Mouse (Mus musculus) left cerebral cortex, postnatal 14 days (tissue): ENCODE measurements around the gene Spc24. TPM values are rescaled to one million over a fixed set of nuclear protein-coding genes. Genes with fewer than 3 reads are reported as not detected.
A peak's percentile ranks its signal among the peaks of the same experiment; 100 is the strongest.
"Not testable (repeated sequence)": the region's sequence is repeated elsewhere in the genome, so short reads cannot be mapped to it uniquely, and the experiment has no call there.

ENCODE experiments used
- DNase-seq, 2 experiments: peaks; one replicate each; pipeline ENCODE4 v3.0.0; 2021 to 2022; ENCODE audit warnings: low spot score in 2 of 2, mixed read lengths in 1 of 2
- intact Hi-C: fragments of 180-260 bp; cut with DNase I; formaldehyde crosslinking; loops from one replicate; pipeline ENCODE4 v1.15.1; 2025
- long read RNA-seq, 2 experiments: library from polyadenylated mRNA; stranded (forward); transcript quantifications; one replicate each; pipeline ENCODE4 v2.0.0; 2021
- total RNA-seq, 2 experiments: library from RNA; stranded (reverse); gene quantifications; 2 replicates each; pipeline ENCODE4 v1.2.3; 2021

The Spc24 gene
- total RNA-seq = 1 to 10 TPM; 2.6 to 2.7 TPM
- long read RNA-seq, experiment 1, partial matches to known transcripts = 0 of 1 reads
- long read RNA-seq, experiment 1, other reads (novel, unspliced or antisense) = 0 of 1 reads
- long read RNA-seq, experiment 2, partial matches to known transcripts = 0 of 3 reads
- long read RNA-seq, experiment 2, other reads (novel, unspliced or antisense) = 1 of 3 reads

GRCm38 (mm10) chr9:21760155-21761088 lies at the start of gene Spc24:
TSS of gene Spc24 (minus strand) at chr9:21760303.
- intact Hi-C loops = no loop called here
- peak; percentile 96 to 97 for DNase-seq

DNA sequence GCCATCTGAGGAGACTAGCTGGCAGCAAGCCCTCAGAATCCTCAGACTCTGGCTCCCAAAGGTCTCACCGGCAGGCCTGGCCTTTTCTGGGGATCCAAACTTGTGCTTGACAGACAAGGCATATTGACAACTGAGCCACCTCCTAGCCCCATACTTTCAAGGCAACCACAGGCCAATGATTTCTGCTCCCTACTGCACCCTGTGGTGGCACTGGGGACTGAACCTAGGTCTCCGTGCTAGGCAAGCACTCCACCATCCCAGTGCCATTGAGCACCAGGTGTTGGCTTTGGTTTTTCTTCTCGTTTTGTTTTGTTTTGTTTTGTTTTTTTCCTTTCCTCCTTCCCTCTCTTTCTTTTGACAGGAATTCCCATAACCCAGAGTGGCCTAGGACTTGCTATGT lies 48.5 kb upstream of the Spc24 start:
- DNase-seq = no peak
- intact Hi-C loops = no loop called here

DNA sequence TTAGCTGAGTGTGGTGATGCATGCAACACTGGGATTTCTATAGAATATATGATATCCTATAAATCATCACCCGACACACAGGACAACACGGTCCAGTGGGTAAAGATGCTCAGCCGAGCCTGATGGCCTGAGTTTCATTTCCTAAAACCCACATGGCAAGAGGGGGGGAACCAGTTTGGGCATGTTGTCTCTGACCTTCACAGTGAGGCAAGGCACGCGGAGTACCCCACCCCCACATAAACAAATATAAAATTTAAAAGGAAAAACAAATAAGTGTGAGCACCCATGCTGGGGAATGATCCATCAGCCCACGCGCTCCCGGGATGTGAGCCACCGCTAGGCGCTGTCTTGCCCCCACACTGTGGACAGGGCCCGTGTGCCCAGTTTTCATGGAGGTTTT lies 46.9 kb upstream of the Spc24 start:
- intact Hi-C loops = no loop called here
- no peak for DNase-seq

DNA sequence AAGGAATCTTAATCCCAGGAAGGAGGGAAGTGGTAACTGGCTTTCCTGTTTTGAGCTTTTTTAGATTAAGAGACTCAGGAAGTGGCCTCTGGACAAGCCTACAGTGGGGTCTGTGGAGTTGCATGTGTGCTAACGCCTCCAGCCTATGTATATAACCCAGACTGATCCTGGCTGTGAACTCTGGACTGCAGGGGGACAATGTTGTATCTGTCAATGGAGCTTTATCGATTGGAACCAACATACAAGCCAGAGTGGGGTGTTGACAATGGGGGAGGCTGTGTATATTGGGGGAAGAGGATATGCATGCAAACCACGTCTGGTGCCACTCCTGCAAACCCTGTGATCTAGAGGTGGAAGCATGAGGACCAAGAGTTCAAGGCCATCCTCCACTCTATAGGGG lies 46.3 kb upstream of the Spc24 start:
- intact Hi-C loops = no loop called here
- no peak for DNase-seq

GRCm38 (mm10) chr9:21803986-21804644 lies 44.0 kb upstream of the Spc24 start:
- intact Hi-C loops = no loop called here
- peak; percentile 82 for DNase-seq

- intact Hi-C loops = no loop called here
- DNase-seq = no peak
Measured at GRCm38 (mm10) chr9:21801591-21801990, 41.5 kb upstream of the Spc24 start.

- DNase-seq = no peak
- intact Hi-C loops = no loop called here
Measured at GRCm38 (mm10) chr9:21801121-21801520, 41.0 kb upstream of the Spc24 start.

DNA sequence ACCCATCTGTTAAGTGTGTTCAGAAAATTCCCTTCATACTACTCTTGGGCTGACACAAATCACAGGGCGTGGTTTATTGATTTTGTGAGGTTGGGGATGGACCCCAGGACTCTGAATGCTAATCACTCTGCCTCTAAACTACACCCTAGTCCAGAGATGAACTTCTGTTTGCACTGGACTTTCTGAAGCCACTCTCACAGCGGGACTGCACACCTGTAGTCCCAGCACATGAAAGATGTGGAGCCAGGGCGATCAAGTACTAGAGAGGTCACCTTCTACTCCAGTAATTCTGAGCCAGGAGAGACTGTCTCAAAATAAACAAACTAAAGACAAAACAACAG lies 38.9 kb upstream of the Spc24 start:
- intact Hi-C loops = no loop called here
- DNase-seq = no peak

GRCm38 (mm10) chr9:21798345-21799009 lies 38.4 kb upstream of the Spc24 start, which contains the start of gene Kank2:
TSS of gene Kank2 (minus strand) at chr9:21798744.
- intact Hi-C loops = no loop called here
- DNase-seq = peak; percentile 33 to 51

GRCm38 (mm10) chr9:21797921-21798344 lies 37.8 kb upstream of the Spc24 start:
- intact Hi-C loops = no loop called here
- DNase-seq = no peak

DNA sequence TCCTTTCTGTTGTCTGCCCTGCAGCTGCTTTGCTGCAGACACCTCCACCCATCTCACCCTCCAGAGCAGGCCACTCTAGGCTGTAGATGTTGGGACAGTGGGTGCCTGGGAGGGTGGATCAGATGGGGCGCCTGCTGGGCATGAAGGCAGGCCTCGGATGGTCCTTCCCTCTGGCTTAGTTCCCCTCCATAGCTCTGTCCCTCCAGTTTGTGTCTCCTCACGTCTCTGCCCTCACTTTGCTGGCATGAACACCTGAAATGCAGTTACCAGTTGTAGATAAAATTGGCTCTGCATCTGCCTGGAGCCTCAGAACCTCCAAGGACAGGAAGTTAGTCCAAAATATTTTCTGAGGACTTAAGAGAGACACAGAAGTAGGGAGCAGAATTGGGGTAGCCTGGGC lies 36.8 kb upstream of the Spc24 start:
- intact Hi-C loops = no loop called here
- DNase-seq = no peak

GRCm38 (mm10) chr9:21796259-21796658 lies 36.2 kb upstream of the Spc24 start:
- intact Hi-C loops = no loop called here
- no peak for DNase-seq

DNA sequence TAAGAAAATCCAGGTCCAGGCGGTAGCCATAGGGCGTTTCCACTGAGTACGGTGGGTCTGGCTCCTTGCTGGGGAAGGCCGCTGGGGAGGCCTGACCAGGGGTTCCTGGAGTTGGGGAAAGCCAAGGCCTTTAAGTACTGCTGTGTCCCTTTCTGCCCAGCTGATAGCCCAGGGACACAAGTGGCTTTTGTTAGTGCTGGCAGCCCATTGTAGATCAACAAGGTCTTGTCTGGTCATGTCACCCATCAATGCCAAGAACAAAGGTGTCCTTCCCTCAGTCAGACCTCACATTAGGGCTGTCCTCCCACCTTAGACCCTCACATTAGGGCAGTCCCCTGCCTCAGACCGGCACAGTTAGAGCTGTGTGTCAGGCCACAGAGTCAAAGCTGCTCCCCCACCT lies 35.5 kb upstream of the Spc24 start:
- no peak for DNase-seq
- intact Hi-C loops = no loop called here

DNA sequence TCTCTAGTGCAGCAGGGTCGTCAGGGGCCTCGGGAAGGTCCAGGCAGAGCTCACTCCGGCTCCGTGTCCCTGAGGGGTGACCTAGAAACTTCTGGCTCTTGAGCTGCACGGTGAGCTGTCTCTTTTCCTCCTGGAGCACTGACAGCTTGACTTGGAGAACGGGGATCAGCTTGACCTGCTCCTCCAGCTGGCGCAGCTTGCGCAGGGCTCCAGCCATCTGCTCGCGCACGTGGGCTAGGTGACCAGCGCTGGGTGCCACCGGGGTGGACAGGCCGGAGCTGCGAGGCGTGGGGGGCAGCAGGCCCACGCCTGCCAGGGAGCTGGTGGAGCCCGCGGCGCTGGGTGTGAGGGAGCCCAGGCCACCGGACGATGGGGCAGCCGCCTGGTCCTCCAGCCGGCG lies 34.8 kb upstream of the Spc24 start:
- intact Hi-C loops = no loop called here
- no peak for DNase-seq

DNA sequence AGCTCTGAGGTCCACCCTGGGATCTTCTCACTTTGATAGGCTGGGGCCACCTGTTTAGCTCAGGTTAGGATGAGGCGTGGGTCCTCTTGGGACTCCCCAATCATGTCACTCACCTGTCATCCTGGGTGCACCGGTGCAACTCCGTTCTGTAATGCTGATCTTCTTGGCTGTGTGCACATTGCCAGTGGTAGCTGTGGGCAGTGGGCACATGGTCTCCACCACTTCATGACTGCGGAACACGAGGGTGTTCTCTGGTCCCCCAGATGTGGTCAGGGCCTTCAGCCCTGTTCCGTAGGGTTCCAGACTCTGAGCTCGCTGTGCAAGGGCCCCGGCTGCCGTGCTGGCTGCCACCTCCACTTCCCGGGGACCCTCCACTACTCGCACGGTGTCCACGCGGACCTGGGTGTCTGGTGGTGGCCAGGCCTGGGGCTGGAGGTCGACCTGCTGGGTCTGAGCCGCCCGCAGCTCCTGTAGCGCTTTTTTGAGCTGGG lies 34.3 kb upstream of the Spc24 start:
- intact Hi-C loops = no loop called here
- no peak for DNase-seq

DNA sequence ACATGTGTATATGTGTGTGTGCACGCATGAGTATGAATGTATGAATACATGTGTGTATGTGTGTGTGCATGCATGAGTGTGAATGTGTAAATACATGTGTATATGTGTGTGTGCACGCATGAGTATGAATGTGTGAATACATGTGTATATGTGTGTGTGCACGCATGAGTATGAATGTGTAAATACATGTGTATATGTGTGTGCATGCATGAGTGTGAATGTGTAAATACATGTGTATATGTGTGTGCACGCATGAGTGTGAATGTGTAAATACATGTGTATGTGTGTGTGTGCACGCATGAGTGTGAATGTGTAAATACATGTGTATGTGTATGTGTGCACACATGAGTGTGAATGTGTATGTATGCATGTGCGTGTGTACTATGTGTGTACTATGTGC lies 33.4 kb upstream of the Spc24 start:
- intact Hi-C loops, DNase-seq: not testable (repeated sequence)

- intact Hi-C loops = no loop called here
- peak; percentile 61 to 86 for DNase-seq
Measured at GRCm38 (mm10) chr9:21792644-21793043, 32.5 kb upstream of the Spc24 start.

GRCm38 (mm10) chr9:21791861-21792260 lies 31.8 kb upstream of the Spc24 start:
- intact Hi-C loops = no loop called here
- no peak for DNase-seq

- intact Hi-C loops = no loop called here
- DNase-seq = no peak
Measured at GRCm38 (mm10) chr9:21788234-21788633, 28.1 kb upstream of the Spc24 start.

DNA sequence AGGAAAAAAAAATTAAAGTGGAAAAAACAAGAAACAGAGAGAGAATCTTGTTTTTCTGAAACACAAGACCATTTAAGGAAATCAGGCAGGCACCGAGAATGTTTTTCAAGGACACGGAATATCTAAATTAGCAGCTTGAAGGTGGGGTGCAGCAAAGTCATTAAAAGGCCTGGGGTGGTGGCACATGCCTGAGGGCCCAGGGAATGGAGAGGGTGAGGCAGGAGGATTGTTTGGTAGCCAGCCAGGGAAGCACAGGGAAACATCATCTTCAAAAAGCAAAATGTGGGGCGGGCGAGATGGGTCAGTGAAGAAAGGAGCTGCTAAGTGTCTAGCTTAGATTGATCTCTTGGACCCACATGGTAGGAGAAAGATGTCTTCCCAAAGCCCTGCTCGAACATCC lies 27.6 kb upstream of the Spc24 start:
- intact Hi-C loops = no loop called here

More for the DNA sequence above, 27.6 kb upstream of the Spc24 start:
- DNase-seq = no peak
